Mouse (Mus musculus): ENCODE data around the gene Tmem59l.

DNA sequence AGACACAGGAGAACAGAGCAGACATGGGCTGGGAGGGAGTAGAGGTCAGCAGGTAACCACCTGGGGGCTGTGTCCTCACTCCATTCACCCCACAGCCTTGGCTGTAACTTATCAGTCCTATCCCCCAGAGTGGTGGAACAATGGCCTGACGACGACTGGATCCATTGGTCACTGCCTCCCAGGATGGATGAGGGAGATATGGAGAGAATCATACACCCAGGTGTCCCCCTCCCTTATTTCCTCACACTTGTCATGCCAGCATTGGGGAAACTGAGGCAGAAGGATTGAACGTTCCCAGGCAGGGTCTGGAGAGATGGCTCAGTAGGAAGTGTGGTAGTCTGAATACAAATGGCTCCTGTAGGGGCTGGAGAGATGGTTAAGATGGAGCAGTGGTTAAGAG, 45.6 kb downstream of the Tmem59l start:
- TF ChIP-seq CTCF (IDR thresholded peaks at IDR 0.05; ENCODE audit: low read depth) (no peak), EP300 (IDR thresholded peaks at IDR 0.05; ENCODE audit: low read depth) (no peak)
